Mouse (Mus musculus): ENCODE results near the gene Pomp.

GRCm38 (mm10) chr5:147869568-147869967 lies 9.3 kb downstream of the Pomp start:
- peak; percentile 31; the same call in 1 of the 2 replicates for TF ChIP-seq CTCF (IDR thresholded peaks at IDR 0.05)
- TF ChIP-seq EP300 (IDR thresholded peaks at IDR 0.05): no peak
